Mouse (Mus musculus): ENCODE measurements around the gene Nkx1-1.

DNA sequence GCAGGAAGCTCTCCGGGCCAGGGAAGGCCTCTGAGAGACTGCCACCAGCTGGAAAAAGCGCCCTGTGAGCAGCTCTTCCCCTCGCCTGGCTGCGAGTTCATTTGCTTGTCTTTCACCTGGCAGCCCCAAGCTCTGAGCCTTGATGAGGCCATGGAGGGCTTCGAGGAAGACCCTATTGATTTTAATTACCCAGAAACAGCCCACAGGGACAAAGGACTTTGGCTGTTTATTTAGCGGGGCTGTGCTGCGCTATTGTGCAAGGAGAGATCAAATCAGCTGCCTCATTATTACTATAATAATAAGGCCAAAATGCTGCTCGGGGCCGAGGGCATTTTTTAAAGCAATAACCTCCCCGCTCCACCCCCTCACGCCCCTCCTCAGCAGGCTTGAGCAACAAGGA, 31.7 kb upstream of the Nkx1-1 start:
- TF ChIP-seq POLR2A (IDR thresholded peaks at IDR 0.05; ENCODE audit: insufficient read depth, low read depth, low read length) (no peak), CTCF (IDR thresholded peaks at IDR 0.05) (no peak), EP300 (IDR thresholded peaks at IDR 0.05; ENCODE audit: insufficient read depth, low read depth, low read length) (no peak)
